Comparison of ENCODE assay signal across 9 mouse cellular contexts in the genomic region with DNA sequence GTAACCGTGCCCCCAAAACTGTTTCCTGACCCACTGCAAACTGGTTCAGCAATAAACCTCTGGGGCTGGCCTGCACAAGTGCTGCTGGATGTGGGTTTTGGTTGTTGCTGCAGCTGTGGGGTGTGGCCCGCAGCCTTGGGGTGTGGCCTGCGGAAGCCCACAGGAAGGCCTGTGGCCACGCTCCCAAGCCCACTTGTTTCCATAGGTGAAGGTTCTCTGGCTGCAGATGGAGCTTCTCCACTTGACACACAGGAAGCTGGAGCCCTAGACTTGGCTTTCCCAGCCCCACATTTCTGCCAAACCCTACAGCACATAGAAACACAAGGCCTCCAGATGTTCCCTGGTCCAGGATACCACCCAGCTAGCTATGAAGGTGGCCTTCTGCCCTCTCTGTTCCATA. TPM values are rescaled to one million over a fixed set of nuclear protein-coding genes. Genes with fewer than 3 reads are reported as not detected.
DNase-seq lines count a peak whose midpoint lies in the region; ATAC-seq and TF ChIP-seq lines count a peak whose summit lies in the region.
"Had no signal": no experiment of that assay in that cellular context is flagged by ENCODE, and none has a peak within 500 bp of the region (broad histone marks: within the 10 kb centered on the region; RNA-seq: fewer than 3 reads in every experiment).

No protein-coding gene starts in this region.

- H3K36me3 ChIP-seq in limb, embryonic 10.5 days: no peaks in the 10 kb centered on the region
- no peaks in the 10 kb centered on the region for H3K36me3 ChIP-seq in forebrain, embryonic 15.5 days
- no peaks in the 10 kb centered on the region for H3K36me3 ChIP-seq in hindbrain, postnatal 0 days (ENCODE audit: insufficient read depth, low read length)

- no peak overlapping the region for H3K9ac ChIP-seq in forebrain, embryonic 15.5 days (replicated peaks)
- H3K9ac ChIP-seq in hindbrain, postnatal 0 days (replicated peaks; ENCODE audit: low read length): no peak overlapping the region

- ATAC-seq in forebrain, embryonic 15.5 days (replicated peaks): no peak
- no peak for ATAC-seq in hindbrain, postnatal 0 days

- H3K9me3 ChIP-seq in limb, embryonic 10.5 days (replicated peaks): no peaks in the 10 kb centered on the region
- H3K9me3 ChIP-seq in forebrain, embryonic 15.5 days: no peaks in the 10 kb centered on the region
- H3K9me3 ChIP-seq in hindbrain, postnatal 0 days (ENCODE audit: low read length): no peaks in the 10 kb centered on the region

- DNase-seq in gastrocnemius, postnatal 25 days: peak; percentile 35
- DNase-seq in gastrocnemius, postnatal 4 days (ENCODE audit: low spot score in 2 of 2): no peak
- peak; percentile 40 for DNase-seq in ZHBTc4 (ENCODE audit: low read depth, low spot score)
- DNase-seq in limb, embryonic 10.5 days (ENCODE audit: low spot score): no peak
- DNase-seq in spleen, postnatal 4 days (ENCODE audit: low spot score in 2 of 2): peak; percentile 45 to 66
- DNase-seq in hindbrain, postnatal 0 days (ENCODE audit: low spot score): no peak
- no peak for DNase-seq in adrenal gland, postnatal 36 days

- peak overlapping the region; percentile 58; the same call in 1 of the 2 replicates for H3K27ac ChIP-seq in limb, embryonic 10.5 days
- H3K27ac ChIP-seq in forebrain, embryonic 15.5 days (replicated peaks): no peak overlapping the region
- H3K27ac ChIP-seq in hindbrain, postnatal 0 days: no peak overlapping the region

- no peaks in the 10 kb centered on the region for H3K27me3 ChIP-seq in limb, embryonic 10.5 days (ENCODE audit: low read depth, poor library complexity, severe bottlenecking)
- H3K27me3 ChIP-seq in forebrain, embryonic 15.5 days: no peaks in the 10 kb centered on the region
- H3K27me3 ChIP-seq in hindbrain, postnatal 0 days (ENCODE audit: insufficient read depth, low read length): no peaks in the 10 kb centered on the region

- 85% methylated on average over 4 of the region's 4 CpGs for WGBS in limb, embryonic 10.5 days
- 93% methylated on average over 4 of the region's 4 CpGs for WGBS in forebrain, embryonic 15.5 days
- WGBS in hindbrain, postnatal 0 days: 81% methylated on average over 4 of the region's 4 CpGs

- TF ChIP-seq CTCF in hindbrain, postnatal 0 days (IDR thresholded peaks at IDR 0.05; ENCODE audit: low read depth): no peak

- no peak overlapping the region for H3K4me2 ChIP-seq in forebrain, embryonic 15.5 days (replicated peaks)
- H3K4me2 ChIP-seq in hindbrain, postnatal 0 days (ENCODE audit: low read depth, low read length): no peak overlapping the region

- peaks cover 17% of the 10 kb centered on the region for H3K4me1 ChIP-seq in limb, embryonic 10.5 days
- no peaks in the 10 kb centered on the region for H3K4me1 ChIP-seq in forebrain, embryonic 15.5 days
- no peaks in the 10 kb centered on the region for H3K4me1 ChIP-seq in hindbrain, postnatal 0 days (ENCODE audit: insufficient read depth, low read length)

- no peak overlapping the region for H3K4me3 ChIP-seq in limb, embryonic 10.5 days
- no peak overlapping the region for H3K4me3 ChIP-seq in forebrain, embryonic 15.5 days
- no peak overlapping the region for H3K4me3 ChIP-seq in hindbrain, postnatal 0 days (ENCODE audit: low read length)

RNA-seq across cellular contexts. Expression of a gene that starts 25.6 kb away (rescaled TPM):
- total RNA-seq in gastrocnemius, postnatal 25 days (2021): not detected
- under 1 TPM; 0.27 to 0.34 TPM for total RNA-seq in gastrocnemius, postnatal 4 days (2021)
- polyA plus RNA-seq in limb, embryonic 10.5 days (2016; fragmentation: Nextera tagmentation; extraction: Ambion mirVana): 0.03 TPM in 1 of 2 replicates, not detected in the other
- polyA plus RNA-seq in forebrain, embryonic 15.5 days (2015; fragmentation: Nextera tagmentation; extraction: Ambion mirVana): not detected in 2 replicates
- total RNA-seq in hindbrain, postnatal 0 days (2014; rRNA removed): not detected in 2 replicates
- polyA plus RNA-seq in hindbrain, postnatal 0 days (2015; fragmentation: Nextera tagmentation; extraction: Ambion mirVana): 0.03 TPM in 1 of 2 replicates, not detected in the other
- under 1 TPM; 0.30 to 0.86 TPM for total RNA-seq in adrenal gland, postnatal 36 days (2021)
- polyA plus RNA-seq: gonadal fat pad, adult 2 months had no signal

Comparison
In these comparisons a context has a peak if more than half of its experiments do, and no peak if none do; other contexts are left out.
1. DNase-seq: peak in gastrocnemius, postnatal 25 days (single experiment), ZHBTc4 (single experiment) and spleen, postnatal 4 days (2 of 2); none in gastrocnemius, postnatal 4 days (0 of 2), limb, embryonic 10.5 days (single experiment), hindbrain, postnatal 0 days (single experiment) and adrenal gland, postnatal 36 days (0 of 2).